Mouse (Mus musculus): ENCODE measurements around the gene Twsg1. TPM values are rescaled to one million over a fixed set of nuclear protein-coding genes. Genes with fewer than 3 reads are reported as not detected.

The Twsg1 gene
- total RNA-seq (2023), result 17.8 TPM

DNA sequence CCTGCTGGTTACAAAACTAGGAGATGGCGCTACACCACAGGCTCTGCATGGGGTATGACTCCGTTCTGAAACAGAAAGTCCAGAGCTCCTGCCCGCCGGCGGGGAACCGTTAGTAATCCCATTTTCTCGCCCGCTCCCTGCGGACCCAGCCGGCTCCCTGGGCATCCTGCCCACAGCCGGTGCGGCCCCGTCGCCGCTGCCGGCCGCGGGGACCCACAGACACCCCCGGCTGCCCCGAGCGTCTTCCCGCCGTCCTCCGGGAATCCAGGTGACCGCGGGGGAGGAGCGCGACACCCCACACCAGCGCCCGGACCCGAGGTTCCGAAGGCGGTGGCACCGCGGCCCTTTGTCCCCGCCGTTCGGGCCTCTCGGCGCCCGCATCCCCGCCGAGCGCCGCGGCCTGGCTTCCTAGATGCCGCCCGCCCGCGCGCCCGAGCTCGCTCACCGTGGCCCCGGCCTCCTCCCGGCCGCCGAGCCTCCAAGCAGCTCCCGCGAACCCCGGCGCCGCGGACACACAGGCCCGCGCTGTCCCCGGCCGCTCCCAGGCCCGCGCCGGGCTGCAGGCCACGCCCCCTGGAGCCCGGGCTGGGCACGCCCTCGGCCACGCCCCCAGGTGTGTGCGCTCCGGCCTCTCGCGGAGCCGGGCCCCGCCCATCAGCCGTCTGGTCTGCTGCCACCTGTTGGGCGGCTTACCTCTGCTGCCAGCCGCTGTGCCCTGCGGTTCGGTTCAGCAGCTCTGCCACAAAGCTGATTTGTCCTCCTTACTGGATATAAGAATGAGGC lies at the start of gene Twsg1:
Gene Twsg1, minus strand, starts transcription at position 605 of the 783 bp plus-strand sequence.

DNA sequence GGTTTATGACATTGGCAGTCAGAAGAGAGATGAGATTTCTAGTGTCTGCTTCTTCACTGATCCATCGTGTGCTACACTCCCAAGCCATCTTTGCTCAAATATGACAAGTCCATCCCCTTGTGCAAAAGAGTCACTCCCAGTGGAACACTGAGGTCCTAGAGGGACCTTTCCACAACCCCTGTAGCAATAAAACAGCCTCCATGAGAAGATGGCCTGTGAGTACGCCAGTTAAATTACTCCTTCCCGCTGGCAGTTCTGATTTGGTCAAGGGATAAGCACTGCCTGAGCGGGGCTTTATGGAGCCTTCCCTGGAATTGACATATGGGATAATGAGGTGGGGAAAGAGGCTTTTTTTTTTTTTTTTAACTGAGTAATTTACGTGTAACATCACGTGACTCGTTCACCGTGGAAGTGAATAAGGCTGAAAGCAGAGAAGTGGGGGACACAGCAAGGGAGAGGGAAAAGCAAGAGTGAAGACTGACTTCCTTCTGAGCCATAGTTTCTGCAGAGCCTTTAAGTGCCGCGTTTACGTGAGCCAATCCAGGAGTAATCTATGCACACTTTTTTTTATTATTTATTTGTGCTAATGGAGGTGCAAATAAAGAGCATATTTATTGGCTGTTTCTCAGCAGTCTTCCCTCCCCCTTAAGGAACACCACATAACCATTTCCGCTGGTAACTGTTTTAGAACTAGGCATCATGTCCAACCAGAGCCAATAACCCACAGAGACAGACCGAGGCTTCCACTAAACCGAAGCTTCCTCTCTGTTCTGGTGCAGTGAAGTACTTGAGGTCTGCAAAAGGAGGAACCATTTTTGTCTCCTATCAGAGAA lies 65.1 kb downstream of the Twsg1 start, which contains the start of gene Ralbp1:
Gene Ralbp1, minus strand, starts transcription at position 102 of the 833 bp plus-strand sequence.

Other genes starting within 250 kb of the Twsg1 start
- gene Rab31, start 178.5 kb downstream of the Twsg1 start, total RNA-seq (2023), result 2.4 TPM
- gene Ppp4r1, start 168.7 kb downstream of the Twsg1 start, total RNA-seq (2023), result 70.6 TPM
- gene Ralbp1, start 65.4 kb downstream of the Twsg1 start, total RNA-seq (2023), result 41.7 TPM
- 65.3 TPM for gene Ankrd12, start 125.9 kb upstream of the Twsg1 start, total RNA-seq (2023)
- gene Ndufv2, start 150.3 kb upstream of the Twsg1 start, total RNA-seq (2023), result 66.5 TPM
- gene Washc1, start 160.3 kb upstream of the Twsg1 start, total RNA-seq (2023), result 44.5 TPM
- 21.6 TPM for gene Ddx11, start 172.3 kb upstream of the Twsg1 start, total RNA-seq (2023)

All from CD8-positive naive resting alpha-beta T cell, adult 57 days (primary cell).